Mouse (Mus musculus) monocyte, adult 2 months (primary cell): Measurements from ENCODE around the gene Qrich1.

Experiments used
- DNase-seq, 2 experiments: peaks; one replicate each; pipeline ENCODE4 v3.0.0; 2022; ENCODE audit warnings: low spot score in 2 of 2, low read depth in 1 of 2

The Qrich1 gene

DNA sequence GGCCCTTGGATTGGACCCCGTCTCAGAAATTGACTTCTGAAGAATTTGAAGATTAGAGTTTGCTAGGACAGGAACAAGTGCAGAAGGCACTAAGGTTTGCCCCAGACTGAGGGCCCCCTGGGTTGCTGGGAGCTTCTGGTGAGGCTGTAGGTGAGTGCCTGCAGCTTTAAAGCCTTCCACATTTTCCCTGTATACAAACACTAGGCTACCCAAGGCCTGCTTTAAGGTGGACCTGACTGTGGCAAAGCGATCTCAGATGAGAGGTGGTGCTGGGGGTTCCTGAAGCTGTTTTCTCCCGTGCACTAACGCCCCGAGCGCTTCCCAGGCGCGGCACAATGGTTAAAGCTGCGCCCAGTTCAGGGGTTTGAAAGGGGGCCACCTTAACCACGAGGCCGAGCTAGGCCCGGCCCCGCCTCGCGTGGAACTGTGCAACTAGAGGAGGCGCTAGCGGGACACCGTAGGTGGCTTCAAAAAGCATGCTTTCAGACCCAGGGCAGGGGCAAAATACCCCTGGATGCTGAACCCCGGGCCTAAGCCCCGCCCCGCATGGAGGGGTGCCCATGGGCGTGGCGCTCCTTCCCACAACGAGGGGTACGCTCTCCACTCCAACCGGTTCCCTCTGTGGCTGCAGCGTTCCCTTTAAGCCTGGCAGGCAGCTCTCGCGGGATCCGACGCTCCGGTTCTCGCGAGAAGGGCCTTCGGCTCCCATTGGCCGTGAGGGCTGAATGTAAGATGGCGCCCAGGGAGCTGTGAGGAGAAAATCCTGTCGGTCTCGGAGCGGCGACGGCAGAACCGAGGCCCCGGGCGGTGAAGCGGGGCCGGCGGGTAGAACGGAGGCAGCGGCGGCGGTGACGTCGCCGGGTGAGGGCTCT is at the start of gene Qrich1:
Gene Qrich1 (plus strand): TSS at position 427 of the 872 bp plus-strand sequence.
- DNase-seq = peak; percentile 76 to 89

DNA sequence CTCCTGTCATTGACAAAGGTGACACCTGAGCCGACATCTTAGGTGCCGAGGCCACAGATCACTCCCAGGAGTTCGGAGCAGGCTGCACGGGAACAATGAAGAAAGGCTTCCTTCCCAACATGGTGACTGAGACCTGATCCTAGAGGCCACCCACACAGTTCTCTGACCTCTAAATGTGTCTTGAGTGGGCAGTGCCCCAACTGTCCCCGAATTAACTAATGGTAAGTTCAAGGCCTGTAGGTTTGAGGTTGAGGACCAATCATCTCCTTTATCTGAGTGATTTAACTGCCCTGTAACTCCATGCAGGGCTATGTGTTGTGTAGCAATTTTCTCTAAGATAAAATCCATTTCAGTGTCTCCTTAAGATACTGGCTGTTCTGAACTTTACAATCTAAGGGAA is 47.2 kb upstream of the Qrich1 start:
- no peak for DNase-seq

DNA sequence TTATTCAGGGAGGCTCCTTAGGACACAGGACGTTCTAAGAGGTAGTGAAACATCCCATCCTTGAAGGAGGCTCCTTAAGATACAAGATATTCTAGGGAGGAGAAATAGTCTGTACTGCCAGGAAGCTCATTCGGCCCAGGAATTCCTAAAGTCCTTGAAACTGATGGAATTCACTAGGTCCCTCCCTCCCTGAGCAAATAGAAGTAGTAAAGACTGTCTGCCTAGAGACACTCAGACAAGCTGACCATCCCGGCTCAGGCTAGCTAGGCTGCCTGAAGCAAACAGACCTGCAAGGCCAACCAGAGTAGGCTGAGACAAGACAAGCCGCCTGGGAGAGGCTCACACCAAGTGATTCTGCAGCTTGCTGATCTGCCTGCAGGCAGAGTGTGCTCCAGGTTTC is 46.8 kb upstream of the Qrich1 start:
- DNase-seq = no peak

DNA sequence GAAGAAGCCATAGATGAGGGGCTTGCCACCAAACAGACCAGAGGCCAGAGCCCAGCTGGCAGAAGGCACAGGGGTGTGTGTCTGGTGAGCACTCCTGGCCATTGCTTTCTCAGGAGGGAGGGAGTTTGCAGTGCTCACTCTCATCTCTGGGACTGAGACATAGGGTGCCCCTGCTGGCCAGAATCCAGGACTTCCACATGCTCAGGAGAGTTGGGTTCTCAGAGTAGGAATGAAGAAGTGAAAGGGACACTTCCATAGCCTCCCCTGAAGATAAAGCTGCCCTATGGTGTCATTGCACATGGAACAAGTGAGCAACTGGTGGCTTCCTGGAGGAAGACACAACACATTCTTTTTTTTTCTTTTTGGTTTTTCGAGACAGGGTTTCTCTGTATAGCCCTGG is 42.1 kb upstream of the Qrich1 start:
- DNase-seq = no peak

DNA sequence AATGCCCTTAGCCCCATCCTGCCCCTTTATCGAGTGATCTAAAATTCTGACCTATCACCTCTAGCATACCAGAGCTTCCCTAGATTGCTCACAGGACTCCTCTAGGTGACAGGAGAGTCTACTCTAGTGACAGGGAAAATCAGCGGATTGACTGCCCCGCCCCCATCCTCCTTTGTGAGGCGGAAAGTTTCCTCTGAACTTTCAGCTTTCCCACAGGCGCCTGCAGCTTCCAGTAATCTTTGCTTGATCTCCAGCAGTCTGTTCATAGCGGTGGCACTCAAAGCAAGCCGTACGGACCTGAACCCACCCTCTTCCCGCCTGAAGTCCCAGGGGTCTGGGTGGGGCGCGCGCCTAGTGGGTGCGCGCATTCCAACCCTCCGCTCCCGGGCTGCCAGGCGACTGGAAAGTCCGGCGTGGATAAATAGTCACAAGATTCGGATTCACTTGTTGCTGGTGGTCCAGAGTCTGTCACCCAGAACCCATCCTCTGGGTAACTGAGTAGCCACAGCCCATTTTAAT is 37.9 kb upstream of the Qrich1 start:
- no peak for DNase-seq

DNA sequence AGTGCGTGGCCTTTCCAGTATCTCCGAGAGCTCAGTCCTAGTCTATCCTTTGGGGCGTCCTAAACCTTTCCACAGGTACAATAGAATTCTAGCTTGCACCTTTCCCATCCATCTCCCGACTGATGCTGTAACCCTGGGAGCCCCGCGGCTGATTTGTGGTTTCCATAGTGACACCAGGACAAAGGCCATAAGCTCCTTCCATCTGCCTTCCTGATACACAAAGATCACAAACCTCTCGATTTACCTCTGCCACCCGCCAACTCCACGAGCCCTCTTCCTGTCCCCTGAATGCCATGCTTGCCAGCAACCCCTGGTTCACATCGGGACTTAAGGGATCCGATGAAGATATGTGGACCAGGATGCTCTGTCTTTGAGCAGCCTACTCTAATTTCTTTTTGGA is 37.4 kb upstream of the Qrich1 start:
- no peak for DNase-seq

DNA sequence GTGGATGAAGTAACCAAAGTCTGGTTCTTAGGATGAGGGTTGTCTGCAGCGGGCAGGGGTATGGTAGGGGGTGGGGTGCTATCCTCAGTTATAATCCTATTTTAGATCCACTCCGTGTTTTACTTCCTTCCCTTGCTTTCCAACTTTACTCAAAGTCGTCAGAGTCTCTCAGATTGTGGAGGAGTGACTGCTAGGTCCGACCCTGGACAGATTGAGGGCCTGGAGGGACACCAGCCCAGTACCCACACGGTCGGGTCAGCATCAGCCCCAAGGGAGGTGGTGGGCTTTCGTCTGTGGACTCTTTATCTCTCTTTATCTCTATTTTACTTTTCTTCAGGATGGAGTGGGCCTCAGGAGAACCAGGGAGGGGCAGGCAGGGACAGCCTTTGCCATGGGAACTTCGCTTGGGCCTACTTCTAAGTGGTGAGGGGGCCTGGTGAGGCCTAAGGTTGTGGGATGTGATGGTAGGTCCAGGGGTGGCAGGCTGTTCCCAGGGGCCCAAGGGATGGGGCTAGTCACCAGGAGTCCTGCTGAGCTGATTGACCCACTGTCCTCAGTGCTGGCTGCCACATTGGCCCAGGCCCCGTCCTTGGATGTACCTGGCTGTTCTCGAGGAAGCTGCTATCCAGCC is 36.8 kb upstream of the Qrich1 start, which contains the start of gene Lamb2:
Gene Lamb2 (plus strand): TSS at position 16 of the 631 bp plus-strand sequence.
- DNase-seq = no peak

DNA sequence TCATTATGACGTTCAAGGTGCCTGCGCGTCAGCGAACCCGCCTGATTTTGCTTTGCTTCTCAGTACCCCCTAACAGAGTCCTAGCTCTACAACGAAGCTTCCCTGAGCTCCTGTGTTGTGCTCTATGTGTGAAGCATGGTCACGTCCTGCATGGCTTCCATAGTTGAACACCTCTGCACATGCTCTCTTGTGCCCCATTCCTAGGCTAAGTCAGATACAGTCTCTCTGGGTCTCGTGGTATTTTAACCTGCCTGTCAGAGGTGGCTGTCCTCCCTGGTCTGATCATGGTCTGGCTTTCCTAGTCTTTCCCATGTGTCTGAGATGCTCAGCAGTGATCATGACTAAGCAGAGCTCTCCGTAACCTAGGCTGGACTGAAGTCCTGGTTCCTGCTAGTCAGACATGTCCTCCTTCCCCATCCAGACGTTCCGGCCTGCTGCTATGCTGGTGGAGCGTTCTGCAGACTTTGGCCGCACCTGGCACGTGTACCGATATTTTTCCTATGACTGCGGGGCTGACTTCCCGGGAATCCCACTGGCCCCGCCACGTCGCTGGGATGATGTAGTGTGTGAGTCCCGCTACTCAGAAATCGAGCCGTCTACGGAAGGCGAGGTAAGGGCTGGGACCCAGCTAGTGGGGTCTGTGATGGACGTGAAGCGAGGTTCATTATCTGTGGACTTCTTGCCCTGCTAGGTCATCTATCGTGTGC is 35.6 kb upstream of the Qrich1 start:
- no peak for DNase-seq

DNA sequence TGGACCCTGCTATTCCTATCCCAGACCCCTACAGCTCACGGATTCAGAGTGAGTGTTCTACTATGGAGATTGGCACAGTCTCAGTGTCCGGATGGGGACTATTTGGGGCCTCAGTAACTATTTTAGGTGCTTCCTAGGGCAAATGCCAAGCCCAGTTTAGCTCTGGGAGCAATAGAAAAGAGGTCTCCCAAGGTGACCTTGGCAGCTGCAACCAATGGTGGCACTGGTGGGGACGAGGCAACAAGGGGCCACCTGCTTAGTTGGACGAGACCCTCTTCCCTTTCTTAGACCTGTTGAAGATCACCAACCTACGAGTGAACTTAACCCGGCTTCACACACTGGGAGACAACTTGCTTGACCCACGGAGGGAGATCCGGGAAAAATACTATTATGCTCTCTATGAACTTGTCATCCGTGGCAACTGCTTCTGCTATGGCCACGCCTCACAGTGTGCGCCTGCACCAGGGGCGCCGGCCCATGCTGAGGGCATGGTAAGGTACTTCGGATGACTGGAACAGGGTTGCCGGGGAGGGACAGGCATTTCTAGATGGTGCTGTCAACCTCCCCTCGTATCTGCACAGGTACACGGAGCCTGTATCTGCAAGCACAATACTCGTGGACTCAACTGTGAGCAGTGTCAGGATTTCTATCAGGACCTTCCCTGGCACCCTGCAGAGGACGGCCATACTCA is 34.9 kb upstream of the Qrich1 start:
- no peak for DNase-seq

DNA sequence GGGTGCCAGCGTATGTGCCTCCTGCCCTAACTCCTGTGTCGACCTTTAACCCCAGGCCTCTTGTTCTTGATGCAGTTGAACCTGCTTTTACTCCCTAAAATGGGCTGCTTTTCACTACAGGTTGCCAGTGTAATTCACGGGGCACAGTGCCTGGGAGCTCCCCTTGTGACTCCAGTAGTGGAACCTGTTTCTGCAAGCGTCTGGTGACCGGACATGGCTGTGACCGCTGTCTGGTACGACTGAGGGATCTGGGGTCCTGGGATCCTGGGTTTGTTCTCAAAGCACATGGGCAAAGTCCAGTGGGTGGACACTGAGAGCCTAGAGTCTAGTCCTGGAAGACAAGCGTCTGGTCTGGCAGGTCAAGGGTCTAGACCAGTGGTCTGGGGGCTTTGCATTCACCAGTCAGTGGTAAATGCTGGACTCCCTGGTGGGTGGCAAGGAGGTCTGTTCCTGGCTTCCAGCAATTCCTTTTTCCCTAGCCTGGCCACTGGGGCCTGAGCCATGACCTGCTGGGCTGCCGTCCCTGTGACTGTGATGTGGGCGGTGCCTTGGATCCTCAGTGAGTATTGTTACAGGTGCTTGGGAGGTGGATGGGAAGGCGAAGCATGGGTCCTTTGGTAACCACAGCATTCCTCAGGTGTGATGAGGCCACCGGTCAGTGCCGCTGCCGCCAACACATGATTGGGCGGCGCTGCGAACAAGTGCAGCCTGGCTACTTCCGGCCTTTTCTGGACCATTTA is 33.4 kb upstream of the Qrich1 start:
- DNase-seq = no peak

DNA sequence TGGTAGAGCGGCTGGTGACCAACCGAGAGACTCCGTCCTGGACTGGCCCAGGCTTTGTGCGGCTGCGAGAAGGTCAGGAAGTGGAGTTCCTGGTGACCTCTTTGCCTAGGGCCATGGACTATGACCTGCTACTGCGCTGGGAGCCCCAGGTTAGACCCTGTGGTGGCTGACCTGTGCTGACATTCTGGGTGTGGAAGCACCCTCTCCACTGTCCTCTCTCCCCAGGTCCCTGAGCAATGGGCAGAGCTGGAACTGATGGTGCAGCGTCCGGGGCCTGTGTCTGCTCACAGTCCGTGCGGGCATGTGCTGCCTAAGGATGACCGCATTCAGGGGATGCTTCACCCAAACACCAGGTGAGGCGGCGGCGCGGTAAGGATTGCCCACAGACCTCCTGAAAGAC is 32.6 kb upstream of the Qrich1 start:
- no peak for DNase-seq

DNA sequence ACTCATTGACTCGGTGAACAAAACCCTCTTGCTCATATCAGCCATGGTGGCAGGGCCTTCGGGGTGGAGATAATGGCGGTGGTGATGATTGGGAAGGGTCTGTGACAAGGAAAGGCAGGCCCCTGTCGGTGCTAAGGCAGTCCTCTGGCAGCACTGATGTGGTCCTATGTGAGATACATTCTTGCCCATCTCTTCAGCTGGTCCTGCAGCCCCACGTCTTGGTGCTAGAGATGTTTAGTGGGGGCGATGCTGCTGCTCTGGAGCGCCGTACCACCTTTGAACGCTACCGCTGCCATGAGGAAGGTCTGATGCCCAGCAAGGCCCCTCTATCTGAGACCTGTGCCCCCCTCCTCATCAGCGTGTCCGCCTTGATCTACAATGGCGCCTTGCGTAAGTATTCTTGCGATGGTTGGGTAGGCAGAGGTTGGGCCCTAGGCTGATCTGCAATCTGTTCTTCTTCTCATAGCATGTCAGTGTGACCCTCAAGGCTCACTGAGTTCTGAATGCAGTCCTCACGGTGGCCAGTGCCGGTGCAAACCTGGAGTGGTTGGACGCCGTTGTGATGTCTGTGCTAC is 31.2 kb upstream of the Qrich1 start:
- DNase-seq = no peak

DNA sequence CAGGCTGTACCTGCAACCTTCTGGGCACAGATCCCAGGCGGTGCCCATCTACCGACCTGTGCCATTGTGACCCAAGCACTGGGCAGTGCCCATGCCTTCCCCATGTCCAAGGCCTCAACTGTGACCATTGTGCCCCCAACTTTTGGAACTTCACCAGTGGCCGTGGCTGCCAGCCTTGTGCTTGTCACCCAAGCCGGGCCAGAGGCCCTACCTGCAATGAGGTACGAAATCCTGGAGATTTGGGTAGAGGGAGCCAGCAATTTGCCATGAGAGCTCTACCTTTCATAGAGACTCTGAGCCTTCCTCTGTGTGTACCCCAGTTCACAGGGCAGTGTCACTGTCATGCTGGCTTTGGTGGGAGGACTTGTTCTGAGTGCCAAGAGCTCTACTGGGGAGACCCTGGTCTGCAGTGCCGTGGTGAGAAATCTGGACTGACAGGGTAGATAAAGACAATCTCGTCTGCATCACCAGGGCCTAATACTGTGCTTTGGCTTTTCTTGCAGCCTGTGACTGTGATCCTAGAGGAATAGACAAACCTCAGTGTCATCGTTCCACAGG is 29.6 kb upstream of the Qrich1 start:
- DNase-seq = no peak

DNA sequence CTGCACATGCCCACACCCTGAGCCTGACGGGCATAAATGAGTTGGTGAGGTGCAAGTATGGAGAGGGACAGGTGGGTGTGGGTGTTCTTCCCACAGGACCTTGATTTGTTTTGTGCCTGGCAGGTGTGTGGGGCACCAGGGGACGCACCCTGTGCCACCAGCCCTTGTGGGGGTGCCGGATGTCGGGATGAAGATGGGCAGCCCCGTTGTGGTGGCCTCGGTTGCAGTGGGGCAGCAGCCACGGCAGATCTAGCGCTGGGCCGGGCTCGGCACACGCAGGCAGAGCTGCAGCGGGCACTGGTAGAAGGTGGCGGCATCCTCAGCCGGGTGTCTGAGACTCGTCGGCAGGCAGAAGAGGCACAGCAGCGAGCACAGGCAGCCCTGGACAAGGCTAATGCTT is 28.2 kb upstream of the Qrich1 start:
- DNase-seq = no peak

DNA sequence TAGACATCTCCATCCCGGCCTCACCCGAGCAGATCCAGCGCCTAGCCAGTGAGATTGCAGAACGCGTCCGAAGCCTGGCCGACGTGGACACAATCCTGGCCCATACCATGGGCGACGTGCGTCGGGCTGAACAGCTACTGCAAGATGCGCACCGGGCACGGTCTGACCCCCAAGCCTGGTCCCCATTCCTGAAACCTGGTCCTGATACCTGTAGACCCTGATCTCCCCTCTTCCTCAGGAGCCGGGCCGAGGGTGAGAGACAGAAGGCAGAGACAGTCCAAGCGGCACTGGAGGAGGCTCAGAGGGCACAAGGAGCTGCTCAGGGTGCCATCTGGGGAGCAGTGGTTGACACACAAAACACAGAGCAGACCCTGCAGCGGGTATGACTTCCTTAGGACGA is 27.4 kb upstream of the Qrich1 start:
- DNase-seq = no peak

DNA sequence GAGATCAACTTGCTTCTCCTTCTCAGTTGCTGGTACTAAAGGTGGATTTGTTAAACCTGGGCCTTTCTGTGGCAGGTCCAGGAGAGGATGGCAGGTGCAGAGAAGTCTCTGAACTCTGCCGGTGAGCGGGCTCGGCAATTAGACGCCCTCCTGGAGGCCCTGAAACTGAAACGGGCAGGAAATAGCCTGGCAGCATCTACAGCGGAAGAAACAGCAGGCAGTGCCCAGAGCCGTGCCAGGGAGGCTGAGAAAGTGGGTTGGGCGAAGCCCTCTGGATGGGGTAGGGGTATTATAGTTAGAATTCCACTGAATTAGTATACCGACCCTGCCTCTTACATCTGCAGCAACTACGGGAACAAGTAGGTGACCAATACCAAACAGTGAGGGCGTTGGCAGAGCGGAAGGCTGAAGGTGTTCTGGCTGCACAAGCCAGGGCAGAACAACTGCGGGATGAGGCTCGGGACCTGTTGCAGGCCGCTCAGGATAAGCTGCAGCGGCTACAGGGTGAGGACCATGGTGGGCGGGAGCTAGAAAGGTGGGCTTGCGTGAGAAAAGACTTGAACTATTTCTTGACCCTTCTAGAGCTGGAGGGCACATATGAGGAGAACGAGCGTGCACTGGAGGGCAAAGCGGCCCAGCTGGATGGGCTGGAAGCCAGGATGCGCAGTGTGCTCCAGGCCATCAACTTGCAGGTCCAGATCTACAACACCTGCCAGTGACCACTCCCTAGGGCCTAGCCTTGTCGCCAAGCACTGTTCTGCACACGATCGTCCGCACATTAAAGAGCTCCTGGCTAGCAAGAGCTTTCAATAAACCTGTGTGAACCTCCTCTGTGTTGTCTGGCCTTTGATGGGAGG is 26.7 kb upstream of the Qrich1 start:
- DNase-seq = no peak

DNA sequence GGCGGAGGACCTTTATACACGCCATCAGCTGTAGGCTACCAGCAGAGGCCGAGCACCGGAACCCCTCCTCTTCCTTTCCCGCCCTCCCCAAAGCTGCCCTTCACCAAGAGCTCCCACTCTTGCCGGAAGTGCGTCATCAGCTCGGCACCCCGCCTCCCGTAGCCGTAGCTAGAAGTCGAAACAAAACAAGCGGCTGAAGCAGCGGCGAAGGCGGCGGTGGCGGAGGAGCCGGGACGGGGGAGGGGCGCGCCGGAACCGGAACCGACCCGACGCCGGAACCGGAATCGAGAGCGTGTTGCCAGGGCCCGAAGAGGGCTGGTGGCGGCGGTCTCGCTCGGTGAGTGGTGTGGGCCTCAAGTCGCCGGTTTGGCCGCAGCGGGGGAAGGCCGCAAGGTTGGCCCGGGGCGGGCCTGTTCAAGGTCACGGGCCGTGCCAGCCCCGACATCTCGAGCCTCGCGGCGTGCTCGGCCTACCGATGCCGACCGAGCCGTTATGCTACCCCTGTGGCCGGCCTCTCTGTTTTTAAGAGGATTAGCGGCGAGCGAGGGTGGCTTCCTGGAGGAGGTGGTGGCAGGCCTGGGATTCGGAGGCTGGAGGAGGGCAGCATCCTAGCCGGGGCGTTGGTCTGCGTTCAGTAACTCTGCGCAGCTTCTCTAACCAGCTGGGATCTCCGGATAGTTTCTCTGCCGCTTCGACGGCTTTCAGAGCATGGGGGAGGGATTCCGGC is 25.9 kb upstream of the Qrich1 start, which contains the start of gene Usp19:
Gene Usp19 (plus strand): TSS at position 44 of the 727 bp plus-strand sequence.
- peak; percentile 82 to 88 for DNase-seq

DNA sequence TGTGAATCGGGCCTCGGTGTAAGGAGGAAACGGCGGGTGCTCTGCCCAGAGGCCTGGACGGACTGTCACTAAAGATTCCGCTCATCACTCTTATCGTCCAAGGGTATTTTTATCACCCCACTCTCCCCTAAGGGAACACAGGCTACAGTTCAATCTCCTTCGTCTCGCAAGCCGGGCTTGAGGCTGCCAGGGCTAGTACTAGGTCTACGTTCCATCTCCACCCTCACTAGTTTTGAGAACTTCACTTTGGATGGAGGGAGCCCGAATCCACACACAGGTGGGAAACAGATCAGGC is 25.4 kb upstream of the Qrich1 start:
- DNase-seq = no peak
